Mouse (Mus musculus) E14TG2a.4 (cell line): ENCODE measurements around the gene Abcb1a.

Source experiments
- CTCF ChIP-seq: conservative IDR thresholded peaks from 2 replicates; pipeline ENCODE4 v1.5.1; 2014; ENCODE audit warnings: low read length
- NANOG ChIP-seq: IDR thresholded peaks from 2 replicates; pipeline ENCODE4 v1.6.1; 2014; ENCODE audit warnings: borderline replicate concordance, low read length, mixed read lengths

DNA sequence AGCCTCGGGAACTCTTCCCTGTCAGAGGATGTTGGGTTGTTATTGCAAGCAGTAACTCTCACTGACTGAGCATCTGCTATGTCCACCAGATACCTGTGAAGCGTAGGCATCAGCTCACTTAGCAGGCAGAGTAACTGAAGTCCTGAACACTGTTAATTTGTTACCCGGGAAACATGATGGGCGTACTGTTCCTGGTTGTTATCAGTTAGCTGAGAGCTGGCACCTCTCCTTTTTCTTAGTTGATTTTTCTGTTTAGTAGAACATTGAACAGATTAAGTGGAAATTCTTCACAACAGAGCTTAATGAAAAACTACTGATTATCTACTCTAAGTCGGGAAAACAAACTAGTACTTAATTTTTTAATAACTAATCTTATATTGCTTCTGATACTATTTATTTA, 27.7 kb downstream of the Abcb1a start:
- TF ChIP-seq CTCF (no peak), NANOG (no peak)
